Mouse (Mus musculus) mouse trophoblast stem cell (cell line): ENCODE measurements around the gene Camta1.
"Not testable (repeated sequence)": the region's sequence is repeated elsewhere in the genome, so short reads cannot be mapped to it uniquely, and the experiment has no call there.

Experiments
- in situ Hi-C, 2 experiments: fragments of 300-500 bp; cut with MseI, MboI; formaldehyde crosslinking; loops; 2 replicates in 1 of 2; 3 replicates in 1 of 2; pipeline ENCODE4 v1.15.1; 2025

Camta1 gene

GRCm38 (mm10) chr4:151081355-151081754 lies 780.3 kb downstream of the Camta1 start:
- in situ Hi-C loops: no loop called here

GRCm38 (mm10) chr4:151074817-151075216 lies 786.9 kb downstream of the Camta1 start:
- in situ Hi-C loops: loop anchor here (5.0 kb wide), 2 partner anchors 62 to 67 kb away; no protein-coding TSS in a partner anchor

GRCm38 (mm10) chr4:151073108-151073744 lies 788.5 kb downstream of the Camta1 start:
- in situ Hi-C loops: loop anchor here in 1 of 2 experiments (5.0 kb wide), 1 partner anchor 64 kb away; no protein-coding TSS in a partner anchor

GRCm38 (mm10) chr4:151070962-151071361 lies 790.7 kb downstream of the Camta1 start:
- in situ Hi-C loops: loop anchor here in 1 of 2 experiments (5.0 kb wide), 1 partner anchor 66 kb away; no protein-coding TSS in a partner anchor

- in situ Hi-C loops: no loop called here
Measured at GRCm38 (mm10) chr4:151068751-151069150, 792.9 kb downstream of the Camta1 start.

GRCm38 (mm10) chr4:151059566-151059965 lies 802.1 kb downstream of the Camta1 start:
- in situ Hi-C loops: no loop called here

- in situ Hi-C loops: no loop called here
Measured at GRCm38 (mm10) chr4:151058634-151059033, 803.0 kb downstream of the Camta1 start.

GRCm38 (mm10) chr4:151057347-151058321 lies 804.0 kb downstream of the Camta1 start, which contains the start of gene Vamp3:
Vamp3 (minus strand) TSS chr4:151057963.
- in situ Hi-C loops: no loop called here

- in situ Hi-C loops: no loop called here
Measured at GRCm38 (mm10) chr4:151051162-151051561, 810.5 kb downstream of the Camta1 start.

- in situ Hi-C loops: no loop called here
Measured at GRCm38 (mm10) chr4:151046524-151046923, 815.2 kb downstream of the Camta1 start.

- in situ Hi-C loops: no loop called here
Measured at GRCm38 (mm10) chr4:151044944-151045570, 816.6 kb downstream of the Camta1 start.

- in situ Hi-C loops: no loop called here
Measured at GRCm38 (mm10) chr4:151044037-151044943, 817.4 kb downstream of the Camta1 start, which contains the start of gene Per3. Per3 (minus strand) TSS chr4:151044665.

- in situ Hi-C loops: no loop called here
Measured at GRCm38 (mm10) chr4:151043281-151043680, 818.4 kb downstream of the Camta1 start.

GRCm38 (mm10) chr4:151041506-151041905 lies 820.2 kb downstream of the Camta1 start:
- in situ Hi-C loops: no loop called here

GRCm38 (mm10) chr4:151037800-151038199 lies 823.9 kb downstream of the Camta1 start:
- in situ Hi-C loops: no loop called here

- in situ Hi-C loops: no loop called here
Measured at GRCm38 (mm10) chr4:151036521-151036920, 825.2 kb downstream of the Camta1 start.

- in situ Hi-C loops: no loop called here
Measured at GRCm38 (mm10) chr4:151027001-151027400, 834.7 kb downstream of the Camta1 start.

GRCm38 (mm10) chr4:151024152-151024551 lies 837.5 kb downstream of the Camta1 start:
- in situ Hi-C loops: no loop called here

GRCm38 (mm10) chr4:151017356-151017755 lies 844.3 kb downstream of the Camta1 start:
- in situ Hi-C loops: not testable (repeated sequence)

GRCm38 (mm10) chr4:151015946-151016345 lies 845.7 kb downstream of the Camta1 start:
- in situ Hi-C loops: no loop called here

- in situ Hi-C loops: no loop called here
Measured at GRCm38 (mm10) chr4:151010316-151010715, 851.4 kb downstream of the Camta1 start.
